Mouse (Mus musculus): ENCODE data around the gene Pfkm. TPM values are rescaled to one million over a fixed set of nuclear protein-coding genes. Genes with fewer than 3 reads are reported as not detected.

Pfkm gene
- polyA plus RNA-seq, 1 experiment from 2014 or later: 66.5 TPM

DNA sequence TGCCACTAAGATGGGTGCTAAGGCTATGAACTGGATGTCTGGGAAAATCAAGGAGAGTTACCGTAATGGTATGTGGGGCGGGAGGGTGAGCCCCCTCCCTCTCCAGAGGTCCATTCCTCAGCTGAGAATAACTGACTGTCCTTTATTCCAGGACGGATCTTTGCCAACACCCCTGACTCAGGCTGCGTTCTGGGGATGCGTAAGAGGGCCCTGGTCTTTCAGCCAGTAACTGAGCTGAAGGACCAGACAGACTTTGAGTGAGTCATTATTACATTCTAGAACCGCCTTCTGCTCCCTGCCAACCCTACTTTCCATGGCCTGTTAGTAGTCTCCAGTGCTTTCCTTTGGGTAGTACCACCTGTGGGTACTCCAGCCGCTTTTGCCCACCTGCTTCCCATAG, 39.1 kb downstream of the Pfkm start:
- H3K36me3 ChIP-seq: peaks cover 97% of the 10 kb centered on the region
- no peaks in the 10 kb centered on the region for H3K27me3 ChIP-seq
- ATAC-seq (ENCODE audit: low read depth): no peak
- H3K9ac ChIP-seq: no peak overlapping the region
- H3K9me3 ChIP-seq: no peaks in the 10 kb centered on the region
- 88% methylated on average over 7 of the region's 7 CpGs for WGBS
- H3K4me3 ChIP-seq: no peak overlapping the region
- no peak overlapping the region for H3K27ac ChIP-seq (replicated peaks)
- H3K4me2 ChIP-seq: no peak overlapping the region
- H3K4me1 ChIP-seq (replicated peaks): no peaks in the 10 kb centered on the region

DNA sequence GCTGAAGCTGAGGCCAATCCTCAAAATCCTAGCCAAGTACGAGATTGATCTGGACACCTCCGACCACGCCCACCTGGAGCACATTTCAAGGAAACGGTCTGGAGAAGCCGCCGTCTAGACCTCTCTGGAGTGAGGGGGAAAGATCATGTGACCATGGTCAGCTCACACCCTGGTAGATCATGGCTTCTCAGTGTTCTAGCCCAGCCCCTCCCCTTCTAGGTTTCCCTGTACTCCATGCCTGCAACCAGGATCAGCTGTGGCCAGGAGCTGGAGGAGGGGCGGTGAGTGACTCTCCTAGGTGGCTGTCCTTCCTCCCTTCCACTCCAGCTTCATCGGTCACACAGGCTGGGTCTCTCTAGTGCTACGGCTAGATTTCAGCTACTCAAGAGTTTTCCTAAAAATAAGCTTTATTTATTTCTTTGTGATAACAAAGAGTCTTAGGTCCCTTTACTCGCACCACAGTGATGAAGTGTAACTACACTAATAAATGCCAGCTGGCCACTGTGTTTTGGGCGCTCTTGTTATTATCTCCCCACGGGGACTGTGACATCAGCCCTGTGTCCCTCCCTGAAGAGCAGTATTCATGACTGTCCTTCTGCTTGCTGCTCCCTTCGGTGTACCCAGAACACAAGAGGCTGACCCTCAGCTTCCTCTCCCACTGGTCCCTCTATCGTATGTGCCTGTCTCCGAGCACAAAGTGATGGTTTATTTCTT, 39.7 kb downstream of the Pfkm start:
- no peaks in the 10 kb centered on the region for H3K27me3 ChIP-seq
- no peak overlapping the region for H3K4me2 ChIP-seq
- H3K9ac ChIP-seq: no peak overlapping the region
- H3K4me1 ChIP-seq (replicated peaks): no peaks in the 10 kb centered on the region
- H3K36me3 ChIP-seq: peaks cover 97% of the 10 kb centered on the region
- H3K27ac ChIP-seq (replicated peaks): no peak overlapping the region
- no peaks in the 10 kb centered on the region for H3K9me3 ChIP-seq
- no peak overlapping the region for H3K4me3 ChIP-seq
- 90% methylated on average over 15 of the region's 15 CpGs for WGBS
- ATAC-seq (ENCODE audit: low read depth): no peak

DNA sequence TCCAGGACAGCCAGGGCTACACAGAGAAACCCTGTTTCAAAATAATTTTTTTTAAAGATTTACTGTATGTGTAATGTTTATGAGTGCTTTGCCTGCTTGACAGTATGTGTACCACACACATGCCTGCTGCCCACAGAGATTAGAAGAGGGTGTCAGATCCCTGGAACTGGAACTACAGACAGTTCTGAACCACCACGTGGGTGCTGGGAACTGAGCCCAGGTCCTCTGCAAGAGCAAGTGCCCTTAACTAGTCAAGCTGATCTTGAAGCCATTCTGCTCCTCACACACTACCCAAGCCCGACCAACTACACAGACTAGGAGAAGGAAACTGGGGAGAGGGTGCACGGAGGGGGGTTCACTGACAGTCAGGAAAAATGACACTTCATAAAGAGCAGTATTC, 41.1 kb downstream of the Pfkm start:
- no peak for ATAC-seq (ENCODE audit: low read depth)
- Histone ChIP-seq H3K9ac (no peak overlapping the region), H3K4me2 (no peak overlapping the region), H3K4me1 (replicated peaks) (no peaks in the 10 kb centered on the region), H3K27ac (replicated peaks) (no peak overlapping the region), H3K9me3 (no peaks in the 10 kb centered on the region), H3K36me3 (peaks cover 97% of the 10 kb centered on the region), H3K27me3 (no peaks in the 10 kb centered on the region), H3K4me3 (no peak overlapping the region)
- 99% methylated on average over 3 of the region's 3 CpGs for WGBS

DNA sequence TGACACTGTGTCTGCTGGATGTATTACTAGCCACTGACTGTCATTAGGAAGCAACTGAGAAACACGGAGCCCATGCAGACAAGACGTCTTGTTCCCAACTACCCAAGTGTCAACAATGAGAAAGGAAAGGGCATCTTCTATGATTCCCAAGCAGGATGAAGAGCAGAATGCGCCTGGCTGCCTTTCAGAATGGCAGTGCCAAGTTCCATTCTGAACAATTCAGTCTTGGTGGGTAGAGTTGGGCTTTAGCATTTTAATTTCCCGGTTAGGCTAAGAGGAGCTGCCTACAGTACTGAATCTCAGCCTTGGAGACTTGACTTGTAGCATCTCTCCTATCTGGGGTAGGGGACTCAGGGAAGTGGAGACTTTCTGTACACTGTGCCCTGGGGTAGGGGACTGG, 41.6 kb downstream of the Pfkm start:
- ATAC-seq (ENCODE audit: low read depth): no peak
- no peak overlapping the region for H3K4me2 ChIP-seq
- H3K9me3 ChIP-seq: no peaks in the 10 kb centered on the region
- WGBS: 89% methylated on average over 4 of the region's 4 CpGs
- H3K36me3 ChIP-seq: peaks cover 97% of the 10 kb centered on the region
- H3K4me3 ChIP-seq: no peak overlapping the region
- H3K27ac ChIP-seq (replicated peaks): no peak overlapping the region
- no peaks in the 10 kb centered on the region for H3K27me3 ChIP-seq
- no peak overlapping the region for H3K9ac ChIP-seq
- no peaks in the 10 kb centered on the region for H3K4me1 ChIP-seq (replicated peaks)

DNA sequence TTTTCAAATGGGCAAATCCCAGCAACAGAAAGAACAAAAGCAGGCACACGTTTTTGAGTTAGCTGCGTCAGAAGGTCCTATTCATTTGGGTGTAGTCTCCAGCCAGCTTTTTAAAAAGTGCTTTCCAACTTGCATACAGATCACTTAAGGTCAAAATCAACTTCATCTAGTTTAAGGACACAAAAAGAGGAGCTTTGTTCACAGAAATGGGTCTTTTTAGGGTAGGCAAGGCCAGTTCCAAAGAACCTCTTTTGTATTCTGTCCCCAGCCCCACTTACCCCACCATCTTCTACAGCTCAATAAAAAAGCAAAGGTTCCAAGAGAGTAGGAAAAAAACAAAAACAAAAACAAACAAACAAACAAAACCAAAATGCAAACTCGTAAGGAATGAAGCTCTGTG, 42.3 kb downstream of the Pfkm start:
- ATAC-seq (ENCODE audit: low read depth): no peak

DNA sequence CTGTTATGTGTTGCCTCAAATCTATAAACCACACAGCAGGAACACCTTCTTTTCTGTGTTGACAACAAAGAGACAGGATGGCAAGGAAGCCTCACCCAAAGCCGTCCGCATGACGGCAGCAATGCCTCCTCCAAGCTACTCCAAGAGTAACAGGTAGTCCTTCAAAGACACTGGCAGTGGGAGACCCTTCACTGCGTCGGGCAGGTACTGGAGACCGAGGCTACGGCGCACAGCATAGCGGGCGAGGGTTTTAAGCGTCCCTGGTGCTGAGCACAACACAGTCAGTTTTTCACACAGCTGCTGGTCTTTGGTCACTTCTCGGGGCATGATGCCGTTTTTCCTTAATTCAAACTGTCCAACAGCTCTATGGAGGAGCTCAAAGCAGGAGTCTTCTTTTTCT, 43.3 kb downstream of the Pfkm start:
- ATAC-seq (ENCODE audit: low read depth): no peak
- peaks cover 99% of the 10 kb centered on the region for H3K36me3 ChIP-seq
- no peak overlapping the region for H3K27ac ChIP-seq (replicated peaks)
- 95% methylated on average over 13 of the region's 13 CpGs for WGBS
- no peak overlapping the region for H3K4me2 ChIP-seq
- no peaks in the 10 kb centered on the region for H3K27me3 ChIP-seq
- no peak overlapping the region for H3K9ac ChIP-seq
- no peak overlapping the region for H3K4me3 ChIP-seq
- no peaks in the 10 kb centered on the region for H3K4me1 ChIP-seq (replicated peaks)
- no peaks in the 10 kb centered on the region for H3K9me3 ChIP-seq

More for the DNA sequence above, 42.3 kb downstream of the Pfkm start:
- Histone ChIP-seq H3K9ac (no peak overlapping the region), H3K27ac (replicated peaks) (no peak overlapping the region), H3K4me3 (no peak overlapping the region), H3K36me3 (peaks cover 99% of the 10 kb centered on the region), H3K4me2 (no peak overlapping the region), H3K9me3 (no peaks in the 10 kb centered on the region), H3K4me1 (replicated peaks) (no peaks in the 10 kb centered on the region), H3K27me3 (no peaks in the 10 kb centered on the region)
- 62% methylated on average over 3 of the region's 3 CpGs for WGBS

DNA sequence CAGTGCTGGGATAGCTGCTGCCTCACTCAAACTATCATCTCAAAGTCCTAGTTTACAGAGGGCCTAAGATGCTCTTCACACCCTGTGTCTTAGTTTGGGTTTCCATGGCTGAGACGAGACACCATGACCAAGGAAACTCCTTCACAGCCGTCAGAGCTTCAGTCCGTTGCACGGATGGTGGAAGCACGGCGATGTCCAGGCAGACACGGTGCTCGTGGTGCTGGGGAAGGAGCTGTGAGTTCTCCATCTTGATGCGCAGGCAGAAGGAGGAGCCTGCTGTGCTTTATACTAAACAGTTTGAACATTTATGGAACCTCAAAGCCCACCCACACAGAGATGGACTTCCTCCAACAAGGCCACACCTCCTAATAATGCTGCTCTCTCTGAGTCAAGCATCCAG, 44.5 kb downstream of the Pfkm start:
- no peak for ATAC-seq (ENCODE audit: low read depth)
- no peak overlapping the region for H3K27ac ChIP-seq (replicated peaks)
- H3K9ac ChIP-seq: no peak overlapping the region
- peaks cover 97% of the 10 kb centered on the region for H3K36me3 ChIP-seq
- H3K4me2 ChIP-seq: no peak overlapping the region
- H3K27me3 ChIP-seq: no peaks in the 10 kb centered on the region
- H3K4me1 ChIP-seq (replicated peaks): no peaks in the 10 kb centered on the region
- no peak overlapping the region for H3K4me3 ChIP-seq
- no peaks in the 10 kb centered on the region for H3K9me3 ChIP-seq
- WGBS: 93% methylated on average over 9 of the region's 9 CpGs

DNA sequence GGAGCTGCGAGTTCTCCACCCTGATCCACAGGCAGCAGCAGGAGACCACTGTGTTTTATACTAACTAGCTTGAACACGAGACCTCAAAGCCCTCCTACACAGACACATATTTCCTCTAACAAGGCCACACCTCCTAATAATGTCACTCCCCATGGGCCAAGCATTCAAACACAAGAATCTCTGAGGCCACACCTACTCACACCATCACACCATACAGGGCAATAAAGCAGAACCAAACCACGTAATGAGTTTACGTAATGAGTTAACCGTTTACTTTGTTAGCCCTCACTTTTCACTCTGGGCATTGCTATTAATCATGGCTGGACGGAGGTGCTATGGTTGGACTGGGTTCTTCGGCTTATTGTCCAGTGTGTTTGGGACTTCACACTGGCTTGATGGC, 47.4 kb downstream of the Pfkm start:
- Histone ChIP-seq H3K4me3 (no peak overlapping the region), H3K36me3 (peaks cover 76% of the 10 kb centered on the region), H3K4me1 (replicated peaks) (peaks cover 8% of the 10 kb centered on the region), H3K9ac (no peak overlapping the region), H3K9me3 (no peaks in the 10 kb centered on the region), H3K27ac (replicated peaks) (no peak overlapping the region), H3K4me2 (no peak overlapping the region), H3K27me3 (no peaks in the 10 kb centered on the region)
- WGBS: 67% methylated on average over 7 of the region's 7 CpGs
- ATAC-seq (ENCODE audit: low read depth): no peak

DNA sequence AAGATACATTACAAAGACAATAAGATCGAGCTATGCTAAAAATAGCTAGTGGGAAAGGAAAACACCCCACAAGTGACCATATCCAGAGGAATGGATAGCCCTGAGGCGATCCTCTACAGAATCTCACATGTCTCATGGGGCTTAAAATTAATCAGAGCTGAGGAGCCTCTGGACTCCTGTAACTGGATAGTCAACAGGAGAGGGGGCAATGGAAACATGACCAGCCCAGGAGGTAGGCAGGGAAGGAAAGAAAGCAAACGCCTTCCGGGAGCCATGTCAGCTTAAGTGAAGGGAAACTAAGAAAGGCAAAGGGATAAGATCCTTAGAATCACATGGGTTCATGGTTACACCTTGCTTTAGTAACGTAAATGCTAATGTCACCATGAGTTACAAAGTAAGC, 48.4 kb downstream of the Pfkm start:
- H3K9ac ChIP-seq: no peak overlapping the region
- H3K9me3 ChIP-seq: no peaks in the 10 kb centered on the region
- peaks cover 65% of the 10 kb centered on the region for H3K36me3 ChIP-seq
- no peak overlapping the region for H3K4me2 ChIP-seq
- WGBS: 92% methylated on average over 5 of the region's 5 CpGs
- no peak overlapping the region for H3K27ac ChIP-seq (replicated peaks)
- no peaks in the 10 kb centered on the region for H3K27me3 ChIP-seq
- ATAC-seq (ENCODE audit: low read depth): no peak
- peaks cover 10% of the 10 kb centered on the region for H3K4me1 ChIP-seq (replicated peaks)
- H3K4me3 ChIP-seq: no peak overlapping the region

DNA sequence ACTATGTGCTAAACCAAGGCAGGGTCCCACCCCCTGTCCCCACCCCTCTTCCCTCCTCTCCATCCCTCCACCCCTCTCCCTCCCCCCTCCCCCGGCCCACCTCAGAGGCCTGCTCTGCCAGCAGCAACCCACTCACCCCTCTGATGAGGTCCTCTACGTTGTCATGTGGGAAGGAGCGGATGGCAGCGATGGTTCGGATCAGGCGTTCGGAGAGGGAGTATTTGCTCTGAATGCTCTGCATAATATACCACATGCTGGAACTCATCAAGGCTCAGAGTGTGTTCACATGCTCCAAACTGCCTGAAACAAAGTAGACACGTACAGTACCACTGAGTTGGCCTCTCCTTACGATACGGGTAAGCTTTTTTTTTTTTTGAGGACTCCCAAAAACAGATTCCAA, 50.1 kb downstream of the Pfkm start:
- 84% methylated on average over 10 of the region's 10 CpGs for WGBS
- Histone ChIP-seq H3K4me3 (no peak overlapping the region), H3K4me2 (no peak overlapping the region), H3K9me3 (no peaks in the 10 kb centered on the region), H3K4me1 (replicated peaks) (peaks cover 10% of the 10 kb centered on the region), H3K9ac (no peak overlapping the region), H3K27ac (replicated peaks) (no peak overlapping the region), H3K36me3 (peaks cover 48% of the 10 kb centered on the region), H3K27me3 (no peaks in the 10 kb centered on the region)
- ATAC-seq (ENCODE audit: low read depth): no peak

DNA sequence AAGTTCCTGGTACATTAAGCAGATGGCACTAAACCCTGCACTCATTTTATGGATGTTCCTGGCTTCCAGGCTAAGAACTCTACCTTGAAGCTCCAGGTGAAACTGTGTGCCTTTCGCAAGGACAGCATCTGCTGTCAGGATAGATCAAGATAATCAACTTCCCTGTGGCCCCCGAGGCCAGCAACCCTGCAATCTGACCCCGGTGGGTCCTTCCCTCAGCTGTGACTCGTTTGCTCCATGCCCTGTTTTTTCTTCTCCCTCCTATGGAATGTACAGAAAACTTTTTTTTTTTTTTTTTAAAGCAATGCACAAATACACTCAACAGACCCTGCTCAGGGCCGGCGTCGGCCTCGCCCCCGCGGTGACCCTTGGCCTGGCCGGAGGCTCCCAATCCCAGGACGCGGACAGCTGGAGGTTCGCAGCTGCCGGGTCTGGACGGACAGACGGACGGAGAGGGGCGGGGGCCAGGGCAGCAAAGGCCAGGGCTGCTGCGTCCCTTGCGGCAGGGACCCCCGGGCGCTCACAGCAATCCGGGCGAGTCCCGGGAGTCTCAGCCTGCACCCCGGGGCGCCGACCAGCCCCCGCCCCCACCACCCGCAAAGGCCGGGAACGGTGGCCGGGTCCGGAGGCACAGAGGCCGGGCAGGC, 52.6 kb downstream of the Pfkm start:
- H3K4me3 ChIP-seq: peak overlapping the region; percentile 88
- WGBS: under 1% methylated on average over 28 of the region's 36 CpGs
- H3K27me3 ChIP-seq: no peaks in the 10 kb centered on the region
- H3K36me3 ChIP-seq: peaks cover 23% of the 10 kb centered on the region
- H3K9me3 ChIP-seq: no peaks in the 10 kb centered on the region
- H3K9ac ChIP-seq: peak overlapping the region; percentile 96
- peak overlapping the region; percentile 86 for H3K4me2 ChIP-seq
- ATAC-seq (ENCODE audit: low read depth): no peak; the same call in 1 of the 2 replicates
- peak overlapping the region; percentile 72 for H3K27ac ChIP-seq (replicated peaks)
- H3K4me1 ChIP-seq (replicated peaks): peaks cover 10% of the 10 kb centered on the region

DNA sequence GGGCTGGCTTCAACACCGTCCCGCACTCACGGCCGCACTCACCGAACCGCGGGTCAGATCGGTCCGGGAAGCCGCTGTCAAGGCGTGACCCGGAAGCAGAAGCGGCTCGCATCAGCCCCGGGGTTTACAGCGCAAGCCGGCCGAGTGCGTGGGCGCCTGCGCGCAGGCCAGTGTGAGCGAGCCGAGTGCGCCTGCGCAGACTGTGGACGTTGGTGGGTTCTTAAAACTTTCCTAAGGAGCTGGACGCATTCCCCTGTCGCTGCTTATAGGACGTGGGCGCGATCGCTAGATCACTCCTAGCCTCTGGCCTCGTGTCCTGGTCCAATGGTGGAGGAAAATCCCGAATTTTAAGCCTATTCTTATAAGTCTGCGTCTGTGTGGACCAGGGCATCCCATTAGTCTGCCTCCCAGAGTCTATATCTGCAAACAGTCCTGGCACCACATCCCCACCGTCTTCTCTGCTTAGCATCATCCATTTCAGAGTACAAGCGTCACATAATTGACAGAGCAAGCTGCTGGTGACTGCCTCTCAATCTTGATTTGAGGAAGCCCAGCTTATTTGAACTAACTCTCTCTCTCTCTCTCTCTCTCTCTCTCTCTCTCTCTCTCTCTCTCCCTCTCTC, 53.3 kb downstream of the Pfkm start:
- peak overlapping the region; percentile 96 for H3K9ac ChIP-seq
- peak overlapping the region; percentile 72 for H3K27ac ChIP-seq (replicated peaks)
- ATAC-seq (ENCODE audit: low read depth): peak; percentile 98
- peak overlapping the region; percentile 88 for H3K4me3 ChIP-seq
- no peaks in the 10 kb centered on the region for H3K9me3 ChIP-seq
- WGBS: under 1% methylated on average over 38 of the region's 38 CpGs
- no peaks in the 10 kb centered on the region for H3K27me3 ChIP-seq
- H3K36me3 ChIP-seq: peaks cover 17% of the 10 kb centered on the region
- peak overlapping the region; percentile 86 for H3K4me2 ChIP-seq
- H3K4me1 ChIP-seq (replicated peaks): peaks cover 10% of the 10 kb centered on the region
